Mouse (Mus musculus): ENCODE results near the gene Ndfip2. TPM values are rescaled to one million over a fixed set of nuclear protein-coding genes. Genes with fewer than 3 reads are reported as not detected.

Gene Ndfip2
- total and polyA plus RNA-seq, 2 experiments from 2014 or later: 119 to 155 TPM

DNA sequence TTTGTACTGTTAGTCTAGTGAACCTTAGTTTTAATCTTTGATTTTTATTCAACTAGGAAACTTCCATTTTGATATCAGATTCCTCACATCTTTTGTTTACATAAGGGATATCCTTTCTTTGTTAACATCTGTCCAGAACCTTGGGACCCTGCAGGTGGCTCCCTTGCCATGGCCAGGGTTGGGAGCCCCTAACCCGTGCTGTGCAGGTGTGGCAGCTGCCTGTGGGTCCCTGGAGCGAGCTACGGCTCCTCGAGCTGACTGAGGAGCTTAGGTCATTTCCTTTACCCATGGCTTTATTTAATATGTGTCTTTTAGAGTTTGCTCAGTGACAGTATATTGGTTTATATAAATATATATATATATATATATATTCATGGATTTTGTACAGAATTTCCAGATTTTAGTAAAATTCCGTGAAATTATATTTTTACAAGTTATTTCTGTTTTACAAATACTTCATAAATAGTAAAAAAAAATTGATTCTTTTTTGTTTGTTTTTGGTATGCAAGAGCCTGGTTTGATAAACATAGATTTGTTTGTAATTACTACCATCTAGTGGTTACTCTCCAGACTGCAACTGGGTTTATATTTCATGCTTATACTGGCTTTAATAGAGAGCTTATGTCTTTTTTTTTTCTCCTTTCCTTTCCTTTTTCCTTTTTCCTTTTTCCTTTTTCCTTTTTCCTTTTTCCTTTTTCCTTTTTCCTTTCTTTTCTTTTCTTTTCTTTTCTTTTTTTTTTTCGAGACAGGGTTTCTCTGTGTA, 37.6 kb downstream of the Ndfip2 start:
- peak; percentile 59; the same call in 1 of the 2 replicates for ATAC-seq
- WGBS: 59% methylated on average over 6 of the region's 6 CpGs

DNA sequence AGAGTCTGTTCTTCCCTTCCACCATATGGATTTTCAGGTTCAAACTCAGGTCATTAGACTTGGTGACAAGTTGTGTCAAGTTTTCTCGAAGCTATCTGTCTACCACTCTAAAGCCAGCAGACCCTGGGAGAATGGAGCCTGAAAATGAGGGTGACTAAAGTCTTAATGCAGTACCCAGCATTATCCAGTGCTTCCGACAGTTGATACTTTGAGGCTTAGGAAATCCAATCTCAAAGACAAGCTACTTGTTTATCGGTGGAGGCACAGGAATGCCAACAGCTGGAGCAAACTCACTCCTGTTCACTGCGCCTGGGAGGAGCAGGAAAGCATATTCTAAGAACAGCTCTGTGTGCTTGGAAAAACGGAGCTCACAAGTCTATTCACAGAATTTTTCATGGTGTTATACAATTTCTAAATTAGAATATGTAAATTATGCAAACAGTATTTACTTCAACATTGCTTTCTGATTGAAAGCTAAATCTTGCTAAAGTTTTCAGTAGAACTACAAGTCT, 41.4 kb downstream of the Ndfip2 start:
- Histone ChIP-seq H3K27ac (no peak overlapping the region), H3K36me3 (ENCODE audit: insufficient read depth, low read length) (peaks cover 3% of the 10 kb centered on the region; the same call in 1 of the 2 replicates), H3K4me3 (ENCODE audit: low read length) (no peak overlapping the region), H3K4me2 (ENCODE audit: low read depth, low read length) (no peak overlapping the region), H3K4me1 (ENCODE audit: insufficient read depth, low read length) (no peaks in the 10 kb centered on the region), H3K9me3 (ENCODE audit: low read length) (no peaks in the 10 kb centered on the region), H3K9ac (replicated peaks; ENCODE audit: low read length) (no peak overlapping the region), H3K27me3 (ENCODE audit: insufficient read depth, low read length) (no peaks in the 10 kb centered on the region)
- TF ChIP-seq CTCF (IDR thresholded peaks at IDR 0.05; ENCODE audit: low read depth): no peak
- WGBS: 79% methylated on average over 5 of the region's 5 CpGs
- no peak for ATAC-seq
- DNase-seq (ENCODE audit: low spot score): no peak

More for the DNA sequence above, 37.6 kb downstream of the Ndfip2 start:
- peak; percentile 70 for TF ChIP-seq CTCF (IDR thresholded peaks at IDR 0.05; ENCODE audit: low read depth)
- H3K27ac ChIP-seq: no peak overlapping the region
- no peak overlapping the region for H3K4me3 ChIP-seq (ENCODE audit: low read length)
- H3K9me3 ChIP-seq (ENCODE audit: low read length): no peaks in the 10 kb centered on the region
- peaks cover 11% of the 10 kb centered on the region; the same call in 1 of the 2 replicates for H3K36me3 ChIP-seq (ENCODE audit: insufficient read depth, low read length)
- H3K9ac ChIP-seq (replicated peaks; ENCODE audit: low read length): no peak overlapping the region
- no peaks in the 10 kb centered on the region for H3K27me3 ChIP-seq (ENCODE audit: insufficient read depth, low read length)
- DNase-seq (ENCODE audit: low spot score): peak; percentile 84
- H3K4me1 ChIP-seq (ENCODE audit: insufficient read depth, low read length): no peaks in the 10 kb centered on the region
- H3K4me2 ChIP-seq (ENCODE audit: low read depth, low read length): no peak overlapping the region

DNA sequence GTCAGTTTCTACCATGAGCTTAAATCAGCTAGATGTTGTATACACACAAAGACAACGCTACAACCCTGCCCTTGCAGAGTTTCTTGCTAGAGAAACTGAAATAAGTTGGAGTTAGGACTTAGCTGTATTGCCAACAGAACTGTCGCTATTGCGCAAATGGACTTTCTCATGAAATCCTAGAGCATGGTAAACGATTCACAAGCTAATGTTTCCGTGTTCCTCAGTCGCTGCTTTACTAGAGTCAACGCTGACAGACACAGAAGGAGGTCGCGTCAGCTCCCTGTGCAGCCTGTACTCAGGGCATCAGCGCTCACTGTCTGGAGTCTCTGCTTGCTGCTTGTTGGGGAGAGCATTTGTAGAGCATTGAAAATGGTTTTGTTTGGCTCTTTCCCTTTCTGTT, 42.2 kb downstream of the Ndfip2 start:
- H3K4me2 ChIP-seq (ENCODE audit: low read depth, low read length): no peak overlapping the region
- no peaks in the 10 kb centered on the region for H3K4me1 ChIP-seq (ENCODE audit: insufficient read depth, low read length)
- no peak for ATAC-seq
- no peak overlapping the region for H3K9ac ChIP-seq (replicated peaks; ENCODE audit: low read length)
- H3K4me3 ChIP-seq (ENCODE audit: low read length): no peak overlapping the region
- no peaks in the 10 kb centered on the region for H3K27me3 ChIP-seq (ENCODE audit: insufficient read depth, low read length)
- no peaks in the 10 kb centered on the region for H3K36me3 ChIP-seq (ENCODE audit: insufficient read depth, low read length)
- WGBS: 53% methylated on average over 10 of the region's 10 CpGs
- H3K27ac ChIP-seq: no peak overlapping the region
- no peak for TF ChIP-seq CTCF (IDR thresholded peaks at IDR 0.05; ENCODE audit: low read depth)
- no peaks in the 10 kb centered on the region for H3K9me3 ChIP-seq (ENCODE audit: low read length)
- DNase-seq (ENCODE audit: low spot score): no peak

DNA sequence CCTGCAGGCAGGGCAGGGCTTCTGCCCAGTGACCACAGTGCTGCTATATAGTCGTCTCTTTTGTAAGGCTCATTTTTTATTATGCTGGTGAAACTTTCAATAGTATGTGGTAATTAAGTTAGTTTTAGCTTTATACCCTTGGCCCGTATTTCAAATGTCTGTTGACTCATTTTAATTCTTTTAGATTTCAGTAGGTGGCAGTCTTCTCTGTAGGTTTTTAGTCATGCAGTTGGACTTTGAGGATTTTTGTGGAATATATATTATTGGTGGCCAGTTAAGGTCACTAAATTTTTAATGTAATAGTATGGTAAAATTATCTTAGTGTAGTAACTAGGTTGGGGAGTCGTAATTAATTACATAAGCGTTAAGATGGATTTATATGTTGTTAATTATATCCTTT, 44.3 kb downstream of the Ndfip2 start:
- WGBS: 57% methylated on average over 4 of the region's 4 CpGs
- H3K4me1 ChIP-seq (ENCODE audit: insufficient read depth, low read length): no peaks in the 10 kb centered on the region
- no peak for ATAC-seq
- no peak overlapping the region for H3K4me2 ChIP-seq (ENCODE audit: low read depth, low read length)
- H3K27ac ChIP-seq: no peak overlapping the region
- H3K4me3 ChIP-seq (ENCODE audit: low read length): no peak overlapping the region
- H3K27me3 ChIP-seq (ENCODE audit: insufficient read depth, low read length): no peaks in the 10 kb centered on the region
- no peaks in the 10 kb centered on the region for H3K36me3 ChIP-seq (ENCODE audit: insufficient read depth, low read length)
- no peak overlapping the region for H3K9ac ChIP-seq (replicated peaks; ENCODE audit: low read length)
- peak; percentile 28 for DNase-seq (ENCODE audit: low spot score)
- H3K9me3 ChIP-seq (ENCODE audit: low read length): no peaks in the 10 kb centered on the region
- peak; percentile 44 for TF ChIP-seq CTCF (IDR thresholded peaks at IDR 0.05; ENCODE audit: low read depth)

DNA sequence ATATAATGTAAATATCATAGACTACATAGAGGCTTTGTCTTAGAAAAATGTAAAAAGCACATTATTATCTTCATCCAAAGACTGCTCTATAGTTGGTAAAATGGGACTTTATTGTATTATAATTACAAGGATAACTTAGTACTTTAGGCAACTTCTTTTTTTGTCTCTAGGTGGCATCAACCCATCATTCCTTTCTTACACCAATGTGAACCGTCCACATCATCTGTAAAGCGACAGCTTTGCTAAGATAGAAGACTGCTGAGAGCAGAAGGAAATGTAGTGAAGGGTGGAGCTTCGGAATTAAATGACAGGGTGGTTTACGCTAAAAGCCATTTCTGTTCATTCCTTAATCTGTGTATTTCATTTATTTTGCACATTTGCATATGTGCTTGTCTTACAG, 49.3 kb downstream of the Ndfip2 start:
- DNase-seq (ENCODE audit: low spot score) (peak; percentile 31), ATAC-seq (peak; percentile 67; the same call in 1 of the 2 replicates)
- H3K9ac ChIP-seq (replicated peaks; ENCODE audit: low read length): no peak overlapping the region
- H3K27ac ChIP-seq: no peak overlapping the region
- H3K9me3 ChIP-seq (ENCODE audit: low read length): no peaks in the 10 kb centered on the region
- peak; percentile 24; the same call in 1 of the 2 replicates for TF ChIP-seq CTCF (IDR thresholded peaks at IDR 0.05; ENCODE audit: low read depth)
- H3K4me2 ChIP-seq (ENCODE audit: low read depth, low read length): no peak overlapping the region
- WGBS: 62% methylated on average over 4 of the region's 4 CpGs
- H3K4me1 ChIP-seq (ENCODE audit: insufficient read depth, low read length): no peaks in the 10 kb centered on the region
- no peaks in the 10 kb centered on the region for H3K27me3 ChIP-seq (ENCODE audit: insufficient read depth, low read length)
- H3K4me3 ChIP-seq (ENCODE audit: low read length): no peak overlapping the region
- no peaks in the 10 kb centered on the region; the same call in none of the 2 replicates for H3K36me3 ChIP-seq (ENCODE audit: insufficient read depth, low read length)

DNA sequence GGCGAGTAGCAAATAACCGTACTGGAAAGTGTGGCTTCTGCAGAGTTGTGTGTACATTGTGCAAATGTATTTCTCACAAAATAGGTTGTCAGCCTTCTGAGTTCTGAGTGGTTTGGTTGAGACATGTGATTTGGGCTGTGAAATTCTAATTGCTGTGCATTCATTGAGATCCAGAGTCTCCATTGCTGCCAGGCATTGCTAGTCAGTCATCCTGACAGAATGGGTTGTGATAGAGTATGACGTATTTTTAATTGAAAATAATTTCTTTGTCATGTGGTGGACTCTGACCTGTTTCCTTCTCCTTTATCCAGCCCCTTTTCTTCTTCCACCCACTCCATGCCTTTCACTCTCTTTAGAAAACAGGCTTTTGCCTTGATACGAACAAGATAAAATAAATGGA, 54.0 kb downstream of the Ndfip2 start:
- Histone ChIP-seq H3K27me3 (ENCODE audit: insufficient read depth, low read length) (no peaks in the 10 kb centered on the region), H3K36me3 (ENCODE audit: insufficient read depth, low read length) (no peaks in the 10 kb centered on the region; the same call in none of the 2 replicates), H3K9me3 (ENCODE audit: low read length) (no peaks in the 10 kb centered on the region), H3K27ac (no peak overlapping the region), H3K9ac (replicated peaks; ENCODE audit: low read length) (no peak overlapping the region), H3K4me1 (ENCODE audit: insufficient read depth, low read length) (no peaks in the 10 kb centered on the region), H3K4me3 (ENCODE audit: low read length) (no peak overlapping the region), H3K4me2 (ENCODE audit: low read depth, low read length) (no peak overlapping the region)
- 79% methylated on average over 4 of the region's 4 CpGs for WGBS
- ATAC-seq (no peak), DNase-seq (ENCODE audit: low spot score) (no peak)
- TF ChIP-seq CTCF (IDR thresholded peaks at IDR 0.05; ENCODE audit: low read depth): no peak

DNA sequence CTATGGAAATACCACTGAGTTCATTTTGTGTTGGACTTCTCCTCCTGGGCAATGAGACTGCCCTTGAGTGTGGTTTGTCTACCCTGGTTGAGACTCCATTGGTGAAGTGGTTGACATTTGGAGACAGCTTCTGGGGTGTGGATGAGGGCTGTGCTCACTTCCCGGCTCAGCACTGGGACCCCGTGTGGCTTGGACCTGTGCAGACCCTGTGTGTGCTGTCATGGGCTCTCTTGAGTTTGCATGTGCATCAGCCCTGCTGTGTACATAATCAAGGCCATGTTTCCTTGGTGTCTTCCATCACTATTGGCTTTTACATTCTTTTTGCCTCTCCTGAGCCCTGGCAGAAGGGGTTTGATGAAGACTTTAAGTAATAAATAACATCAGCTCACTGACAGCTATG, 54.6 kb downstream of the Ndfip2 start:
- H3K4me1 ChIP-seq (ENCODE audit: insufficient read depth, low read length): no peaks in the 10 kb centered on the region
- no peak for TF ChIP-seq CTCF (IDR thresholded peaks at IDR 0.05; ENCODE audit: low read depth)
- no peak overlapping the region for H3K4me2 ChIP-seq (ENCODE audit: low read depth, low read length)
- no peak overlapping the region for H3K9ac ChIP-seq (replicated peaks; ENCODE audit: low read length)
- DNase-seq (ENCODE audit: low spot score): no peak
- H3K27me3 ChIP-seq (ENCODE audit: insufficient read depth, low read length): no peaks in the 10 kb centered on the region
- H3K27ac ChIP-seq: no peak overlapping the region
- no peaks in the 10 kb centered on the region; the same call in none of the 2 replicates for H3K36me3 ChIP-seq (ENCODE audit: insufficient read depth, low read length)
- 95% methylated on average over 2 of the region's 2 CpGs for WGBS
- 0 out of 2 replicates have a peak, but pooled peaks have one; percentile 4 for ATAC-seq
- H3K4me3 ChIP-seq (ENCODE audit: low read length): no peak overlapping the region
- H3K9me3 ChIP-seq (ENCODE audit: low read length): no peaks in the 10 kb centered on the region
